Mouse (Mus musculus) limb, embryonic 10.5 days (tissue): ENCODE measurements at regions not wholly inside any gene's neighbourhood (a gene's known extent, or its start where the extent isn't known, plus 50 kb on each side); places are given as distances from the start of the nearest gene placed in this dataset. TPM values are rescaled to one million over a fixed set of nuclear protein-coding genes. Genes with fewer than 3 reads are reported as not detected.

ENCODE experiments used
- DNase-seq: peaks from one replicate; pipeline ENCODE4 v3.0.0-alpha.2; 2017; ENCODE audit warnings: low spot score
- H3K27ac ChIP-seq: fragments of 300-500 bp; sonication (generic); 2 replicates; pipeline ENCODE4 v1.5.1; 2016; ENCODE audit warnings: mild to moderate bottlenecking
- H3K27me3 ChIP-seq: fragments of 300-500 bp; sonication (generic); 2 replicates; pipeline ENCODE4 v1.6.1; 2016; ENCODE audit warnings: low read depth, mild to moderate bottlenecking; ENCODE audit not compliant: poor library complexity, severe bottlenecking
- H3K36me3 ChIP-seq: fragments of 300-500 bp; sonication (generic); 2 replicates; pipeline ENCODE4 v1.6.1; 2016; ENCODE audit warnings: mild to moderate bottlenecking, moderate library complexity
- H3K4me1 ChIP-seq: fragments of 300-500 bp; sonication (generic); 2 replicates; pipeline ENCODE4 v1.6.1; 2016
- H3K4me3 ChIP-seq: fragments of 300-500 bp; sonication (generic); 2 replicates; pipeline ENCODE4 v1.5.1; 2016; ENCODE audit warnings: mild to moderate bottlenecking, moderate library complexity
- H3K9me3 ChIP-seq: fragments of 300-500 bp; sonication (generic); replicated peaks from 2 replicates; pipeline ENCODE4 v1.6.1; 2016; ENCODE audit warnings: mild to moderate bottlenecking
- WGBS: fragments of 180-500 bp; shearing (Covaris S2); methylation state at CpG from one replicate; pipeline ENCODE4 v1.1.7; 2016; 5-methylcytosine and 5-hydroxymethylcytosine counted together
- microRNA-seq: library from miRNA; unstranded; fragments of <30 nt; microRNA quantifications from one replicate; pipeline ENCODE4, GENCODE M21; 2017

DNA sequence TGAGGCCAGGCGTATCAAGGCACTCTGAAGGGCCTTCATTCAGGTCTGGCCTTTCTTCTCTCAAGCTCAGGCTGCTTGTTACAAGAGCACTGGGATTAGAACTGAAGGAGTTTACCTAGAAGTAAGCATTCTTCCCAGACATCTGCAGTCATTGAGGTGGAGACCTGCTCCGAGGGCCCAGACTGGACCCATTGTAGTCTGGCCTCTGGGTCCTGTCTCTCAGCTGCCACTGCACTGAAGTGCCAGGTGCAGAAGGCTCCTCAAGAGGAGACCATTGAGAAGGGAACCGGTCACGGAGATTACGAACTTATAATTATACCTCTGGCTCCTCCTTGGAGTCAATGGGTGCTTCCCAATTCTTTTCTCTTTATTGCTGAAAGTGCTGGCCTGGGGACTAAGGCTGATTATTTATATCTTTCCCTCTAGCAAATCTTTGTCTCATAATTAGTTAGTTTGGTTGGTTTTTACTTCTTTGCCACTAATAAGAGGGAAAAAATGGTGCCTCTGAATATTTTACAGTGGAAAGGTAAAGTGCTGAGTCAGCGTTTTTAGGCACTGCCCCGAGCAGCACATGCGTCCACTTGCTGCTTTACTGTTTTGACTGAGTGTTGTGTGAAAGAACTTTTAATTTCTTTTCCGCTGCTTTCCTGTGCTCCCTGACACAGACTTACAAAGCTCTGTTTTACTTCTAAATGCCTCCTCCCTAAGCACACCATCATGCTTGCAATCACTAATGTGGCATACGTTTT, 1202.0 kb downstream of the A830018L16Rik start:
- Histone ChIP-seq H3K4me3 (no peak overlapping the region), H3K27ac (no peak overlapping the region), H3K36me3 (no peaks in the 10 kb centered on the region), H3K4me1 (peaks cover 4% of the 10 kb centered on the region; the same call in 1 of the 2 replicates), H3K9me3 (no peaks in the 10 kb centered on the region), H3K27me3 (no peaks in the 10 kb centered on the region)
- DNase-seq, result no peak
- 87% methylated on average over 10 of the region's 10 CpGs for WGBS

DNA sequence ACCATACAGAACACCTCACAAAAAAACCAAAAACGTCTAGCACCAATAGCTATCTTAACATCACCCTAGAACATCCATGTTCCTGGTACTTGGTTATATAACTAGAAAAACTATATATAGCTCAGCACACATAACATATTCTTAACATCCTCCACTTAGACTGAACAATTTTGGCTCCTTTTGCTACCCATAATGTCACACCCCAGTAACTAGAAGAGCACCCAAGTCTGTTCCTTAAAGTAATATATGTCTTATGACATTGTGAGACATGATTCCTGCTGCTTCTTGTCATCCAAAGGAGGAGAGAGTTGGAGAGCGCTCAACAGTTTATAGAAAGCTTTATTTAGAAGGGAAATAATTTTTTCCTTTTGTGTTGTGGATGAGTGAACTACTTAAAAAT, 1206.1 kb downstream of the A830018L16Rik start:
- H3K27ac ChIP-seq, result no peak overlapping the region
- no peaks in the 10 kb centered on the region for H3K27me3 ChIP-seq
- no peak for DNase-seq
- H3K9me3 ChIP-seq, result no peaks in the 10 kb centered on the region
- no peak overlapping the region for H3K4me3 ChIP-seq
- H3K4me1 ChIP-seq, result peaks cover 4% of the 10 kb centered on the region; the same call in 1 of the 2 replicates
- WGBS, result 81% methylated on average over 2 of the region's 2 CpGs
- no peaks in the 10 kb centered on the region for H3K36me3 ChIP-seq

DNA sequence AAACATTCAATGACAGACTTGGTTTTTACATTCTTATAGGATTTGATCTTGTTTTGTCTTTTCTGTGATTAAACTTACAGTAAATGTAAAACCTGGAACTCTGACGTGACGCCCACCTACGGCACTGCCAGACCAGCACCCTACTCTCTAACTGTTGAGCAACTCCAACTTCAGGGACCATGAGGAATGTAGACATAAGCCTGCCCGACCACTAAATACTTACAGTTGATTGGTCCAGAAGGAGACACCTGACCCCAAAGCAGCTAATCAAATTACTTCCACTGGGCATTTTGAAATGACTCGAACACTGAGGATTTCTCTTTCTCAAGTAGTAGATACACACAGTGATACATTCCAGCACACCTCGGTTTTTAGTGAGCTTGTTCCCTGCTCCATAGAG, 1206.9 kb downstream of the A830018L16Rik start:
- Histone ChIP-seq H3K4me3 (no peak overlapping the region), H3K4me1 (peaks cover under 1% of the 10 kb centered on the region; the same call in 1 of the 2 replicates), H3K27ac (no peak overlapping the region), H3K27me3 (no peaks in the 10 kb centered on the region), H3K9me3 (no peaks in the 10 kb centered on the region), H3K36me3 (no peaks in the 10 kb centered on the region)
- DNase-seq, result no peak
- 88% methylated on average over 6 of the region's 6 CpGs for WGBS

DNA sequence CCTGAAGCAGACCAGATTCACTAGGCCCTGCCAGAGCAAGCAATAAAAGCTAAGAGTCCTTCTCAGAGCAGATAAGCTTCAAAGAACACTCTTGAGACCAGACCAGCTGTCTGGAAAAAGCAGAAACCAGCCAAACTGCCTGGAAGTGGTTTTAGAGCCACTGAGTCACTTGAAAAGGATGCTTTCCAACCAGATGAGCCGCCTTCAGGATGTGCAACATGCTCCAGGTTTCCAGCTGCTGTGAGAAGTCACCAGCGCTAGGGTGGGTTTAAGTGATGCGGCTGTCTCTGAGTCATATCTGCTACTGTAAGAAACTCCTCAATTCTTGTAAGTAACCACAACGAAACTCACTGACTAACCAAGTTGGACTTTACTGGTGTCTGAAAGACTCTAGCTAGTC, 1209.3 kb downstream of the A830018L16Rik start:
- 89% methylated on average over 4 of the region's 4 CpGs for WGBS
- H3K27me3 ChIP-seq, result no peaks in the 10 kb centered on the region
- no peak overlapping the region for H3K27ac ChIP-seq
- DNase-seq, result no peak
- H3K36me3 ChIP-seq, result no peaks in the 10 kb centered on the region
- no peak overlapping the region for H3K4me3 ChIP-seq
- no peaks in the 10 kb centered on the region for H3K4me1 ChIP-seq
- no peaks in the 10 kb centered on the region for H3K9me3 ChIP-seq

DNA sequence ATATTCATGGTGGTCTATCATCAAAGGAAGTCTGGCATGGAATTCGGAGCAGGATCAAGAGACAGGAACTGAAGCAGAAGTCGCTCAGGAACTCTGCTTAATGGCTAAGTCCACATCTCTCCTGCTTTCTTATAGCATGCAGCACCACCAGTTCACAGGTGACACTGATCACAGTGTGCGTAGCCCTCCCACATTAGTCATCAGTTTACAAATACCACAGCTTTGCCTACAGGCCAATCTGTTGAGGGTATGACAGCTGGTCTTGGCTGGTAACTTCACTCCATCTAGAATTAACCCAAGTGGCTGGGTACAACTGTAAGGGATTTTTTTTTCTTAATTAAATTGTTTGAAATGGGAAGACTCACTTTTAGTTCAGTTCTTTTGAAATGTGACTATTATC, 1219.1 kb downstream of the A830018L16Rik start:
- H3K4me3 ChIP-seq, result no peak overlapping the region
- peaks cover 4% of the 10 kb centered on the region; the same call in 1 of the 2 replicates for H3K4me1 ChIP-seq
- no peaks in the 10 kb centered on the region for H3K27me3 ChIP-seq
- no peak overlapping the region for H3K27ac ChIP-seq
- H3K9me3 ChIP-seq, result no peaks in the 10 kb centered on the region
- H3K36me3 ChIP-seq, result no peaks in the 10 kb centered on the region
- 91% methylated on average over 3 of the region's 3 CpGs for WGBS
- no peak for DNase-seq

DNA sequence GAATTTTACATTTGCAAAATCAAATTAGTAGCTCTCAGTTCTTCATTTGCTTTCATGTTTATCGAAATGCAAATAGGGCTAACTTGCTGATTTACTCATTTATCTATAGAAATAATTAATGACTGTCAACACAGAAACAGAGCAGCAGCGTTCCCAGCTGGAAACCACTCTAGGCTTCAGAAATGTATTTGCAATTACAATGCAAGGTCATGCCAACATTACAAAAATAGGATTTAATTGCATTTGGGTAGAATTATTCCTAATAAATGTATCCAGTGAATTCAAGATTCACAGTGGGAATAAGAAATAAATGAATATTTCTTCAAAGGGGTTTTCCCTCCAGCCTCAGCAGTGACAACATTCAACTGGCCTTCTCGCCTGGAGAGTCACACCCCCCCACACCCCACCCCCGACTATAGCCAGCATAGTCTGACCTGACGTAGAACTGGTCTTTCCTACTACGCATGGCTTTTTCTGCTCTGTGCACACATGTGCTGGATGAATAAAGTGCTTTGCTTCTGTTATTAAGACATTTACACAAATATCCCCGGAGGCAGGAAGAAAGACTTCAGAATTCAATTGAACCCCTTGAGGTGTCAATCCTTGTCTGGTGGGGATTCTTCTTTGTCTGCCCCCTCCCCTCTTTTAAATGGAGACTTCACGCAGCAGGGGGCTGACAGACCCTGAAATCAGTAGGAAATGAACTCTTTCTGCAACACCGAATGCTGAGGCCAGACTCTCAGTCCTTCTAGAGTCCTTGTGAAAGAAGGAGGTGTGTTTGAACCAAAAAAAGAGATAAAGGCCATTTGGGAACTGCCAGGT, 1222.6 kb downstream of the A830018L16Rik start:
- WGBS, result 57% methylated on average over 9 of the region's 9 CpGs
- no peak overlapping the region for H3K4me3 ChIP-seq
- H3K27me3 ChIP-seq, result no peaks in the 10 kb centered on the region
- H3K4me1 ChIP-seq, result peaks cover 4% of the 10 kb centered on the region; the same call in 1 of the 2 replicates
- DNase-seq, result no peak
- H3K27ac ChIP-seq, result no peak overlapping the region
- no peaks in the 10 kb centered on the region for H3K9me3 ChIP-seq
- no peaks in the 10 kb centered on the region for H3K36me3 ChIP-seq

DNA sequence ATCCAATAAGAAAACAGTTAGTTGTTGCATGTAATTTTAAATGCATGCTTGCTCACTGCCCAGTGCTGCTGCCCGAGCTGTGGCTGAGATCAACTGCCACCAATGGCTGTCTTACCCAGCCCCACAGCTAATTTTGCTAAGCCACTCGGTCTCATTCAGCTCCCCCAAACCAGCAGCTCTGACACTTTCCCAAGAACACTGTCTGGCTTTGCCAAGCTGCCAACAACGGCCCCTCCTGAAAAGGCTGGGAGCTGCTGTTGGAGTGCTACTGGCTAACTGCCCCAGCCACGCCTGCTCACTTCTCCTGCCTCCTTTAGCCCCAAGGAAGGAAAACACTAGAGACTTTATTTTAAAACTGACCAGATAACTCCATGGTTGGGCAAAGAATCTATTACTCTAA, 1227.1 kb downstream of the A830018L16Rik start:
- peaks cover 4% of the 10 kb centered on the region; the same call in 1 of the 2 replicates for H3K4me1 ChIP-seq
- WGBS, result 60% methylated on average over 4 of the region's 4 CpGs
- no peak overlapping the region for H3K27ac ChIP-seq
- no peaks in the 10 kb centered on the region for H3K27me3 ChIP-seq
- no peak overlapping the region for H3K4me3 ChIP-seq
- H3K36me3 ChIP-seq, result no peaks in the 10 kb centered on the region
- H3K9me3 ChIP-seq, result no peaks in the 10 kb centered on the region
- no peak for DNase-seq

Small RNA genes in the stretch of these regions (microRNA-seq; reads per million reads assigned to microRNA genes)
- gene Mir6341, result not detected
